Mouse (Mus musculus) olfactory bulb, adult 2 months (tissue): Measurements from ENCODE around the gene Pacsin3. TPM values are rescaled to one million over a fixed set of nuclear protein-coding genes. Genes with fewer than 3 reads are reported as not detected.
A peak's percentile ranks its signal among the peaks of the same experiment; 100 is the strongest.
"Not testable (repeated sequence)": the region's sequence is repeated elsewhere in the genome, so short reads cannot be mapped to it uniquely, and the experiment has no call there.

ENCODE experiments used
- H3K27ac ChIP-seq: fragments of 200-500 bp; 2 replicates; pipeline ENCODE4 v1.5.1; 2012; ENCODE audit warnings: low read depth, low read length; ENCODE audit not compliant: insufficient read depth
- H3K4me1 ChIP-seq: fragments of 200-500 bp; 2 replicates; pipeline ENCODE4 v1.6.1; 2012; ENCODE audit warnings: low read length; ENCODE audit not compliant: control insufficient read depth, insufficient read depth
- H3K4me3 ChIP-seq: fragments of 200-500 bp; 2 replicates; pipeline ENCODE4 v1.5.1; 2012; ENCODE audit warnings: mild to moderate bottlenecking, low read depth, low read length, moderate library complexity; ENCODE audit not compliant: insufficient read depth
- CTCF ChIP-seq: fragments of 200-500 bp; IDR thresholded peaks from 2 replicates; pipeline ENCODE4 v1.5.1; 2012; ENCODE audit warnings: low read depth, mild to moderate bottlenecking, low read length, moderate library complexity; ENCODE audit not compliant: insufficient read depth
- POLR2A ChIP-seq: fragments of 200-500 bp; IDR thresholded peaks from 2 replicates; pipeline ENCODE4 v1.6.1; 2012; ENCODE audit warnings: mild to moderate bottlenecking, low read depth, low read length, moderate library complexity; ENCODE audit not compliant: insufficient read depth
- WGBS: fragments of 180-500 bp; shearing (Covaris S2); methylation state at CpG from one replicate; pipeline ENCODE4 v1.1.7; 2018; 5-methylcytosine and 5-hydroxymethylcytosine counted together
- polyA plus RNA-seq: library from polyadenylated mRNA; stranded (reverse); fragments of >200 nt; gene quantifications from 2 replicates; pipeline ENCODE4 v1.2.4, GENCODE M21; 2012; ENCODE audit warnings: low replicate concordance; ENCODE audit not compliant: missing spikeins, insufficient read depth, insufficient read length

Gene Pacsin3
- not detected in 2 replicates for polyA plus RNA-seq

GRCm38 (mm10) chr2:91255661-91256150 lies at the start of gene Pacsin3:
Pacsin3 (plus strand) TSS chr2:91255954.
- Histone ChIP-seq H3K4me1 (peaks cover 18% of the 10 kb centered on the region), H3K4me3 (peak within 1 kb of the TSS; percentile 53), H3K27ac (no peak within 1 kb of the TSS)
- WGBS, result 4% methylated on average over 27 of the region's 27 CpGs
- no peak for TF ChIP-seq POLR2A
- no peak for TF ChIP-seq CTCF

GRCm38 (mm10) chr2:91206254-91206775 lies 49.4 kb upstream of the Pacsin3 start:
- Histone ChIP-seq H3K27ac (no peak overlapping the region), H3K4me1 (peaks cover 3% of the 10 kb centered on the region; the same call in 1 of the 2 replicates), H3K4me3 (no peak overlapping the region)
- no peak for TF ChIP-seq POLR2A
- no peak for TF ChIP-seq CTCF
- WGBS, result 89% methylated on average over 9 of the region's 9 CpGs

GRCm38 (mm10) chr2:91213311-91213710 lies 42.4 kb upstream of the Pacsin3 start:
- H3K27ac ChIP-seq, result no peak overlapping the region
- TF ChIP-seq POLR2A (no peak), CTCF (no peak)
- H3K4me1 ChIP-seq, result no peaks in the 10 kb centered on the region
- H3K4me3 ChIP-seq, result no peak overlapping the region

GRCm38 (mm10) chr2:91217032-91217431 lies 38.7 kb upstream of the Pacsin3 start:
- H3K4me3 ChIP-seq, result no peak overlapping the region
- 41% methylated on average over 4 of the region's 4 CpGs for WGBS
- H3K27ac ChIP-seq, result no peak overlapping the region
- TF ChIP-seq POLR2A, result no peak
- no peak for TF ChIP-seq CTCF
- no peaks in the 10 kb centered on the region for H3K4me1 ChIP-seq

DNA sequence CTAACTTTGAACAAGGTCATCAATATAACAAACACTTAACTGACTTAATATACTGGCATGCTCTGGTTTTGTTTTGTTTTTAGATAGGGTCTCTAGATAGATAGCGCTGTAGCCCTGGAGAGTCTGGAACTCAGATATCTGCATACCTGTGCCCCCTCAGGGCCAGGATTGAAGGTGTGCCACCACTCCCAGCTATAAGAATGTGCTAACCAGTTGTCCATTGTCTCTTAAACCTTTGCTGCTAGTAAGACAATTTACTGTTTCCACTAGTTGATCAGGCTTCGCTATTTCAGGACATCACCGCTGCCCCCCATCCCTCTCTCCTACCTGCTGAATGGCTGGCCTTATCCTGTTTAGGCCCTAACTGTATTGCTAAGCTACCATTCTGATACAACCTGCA lies 35.3 kb upstream of the Pacsin3 start:
- Histone ChIP-seq H3K4me3 (no peak overlapping the region), H3K4me1 (no peaks in the 10 kb centered on the region), H3K27ac (no peak overlapping the region)
- no peak for TF ChIP-seq POLR2A
- TF ChIP-seq CTCF, result no peak
- WGBS, result 98% methylated on average over 3 of the region's 3 CpGs

- Histone ChIP-seq H3K27ac (no peak overlapping the region), H3K4me1 (no peaks in the 10 kb centered on the region), H3K4me3 (no peak overlapping the region)
- TF ChIP-seq POLR2A, result no peak
- TF ChIP-seq CTCF, result no peak
- 86% methylated on average over 2 of the region's 2 CpGs for WGBS
Measured at GRCm38 (mm10) chr2:91223614-91224013, 32.1 kb upstream of the Pacsin3 start.

DNA sequence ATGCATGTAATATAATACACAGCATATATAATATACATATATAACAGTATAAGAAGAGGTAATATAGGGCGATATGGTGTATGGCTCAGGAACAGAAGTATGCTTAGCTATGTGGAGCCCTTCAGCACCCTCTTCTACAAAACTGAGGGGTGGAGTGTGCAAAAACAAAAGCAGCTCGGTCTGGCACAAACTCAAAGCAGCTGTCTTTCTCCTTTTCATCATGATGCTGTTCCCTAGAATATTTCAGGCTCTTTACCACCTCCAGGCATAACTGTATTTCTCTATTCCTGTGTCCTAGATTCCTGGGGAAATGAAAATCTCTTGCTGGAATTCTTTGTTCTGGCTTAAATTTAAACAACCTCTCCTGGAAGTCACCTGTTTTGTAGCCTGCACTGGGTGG lies 26.0 kb upstream of the Pacsin3 start:
- no peak overlapping the region for H3K27ac ChIP-seq
- 76% methylated on average over 2 of the region's 2 CpGs for WGBS
- H3K4me3 ChIP-seq, result no peak overlapping the region
- TF ChIP-seq CTCF (no peak), POLR2A (no peak)
- H3K4me1 ChIP-seq, result no peaks in the 10 kb centered on the region

DNA sequence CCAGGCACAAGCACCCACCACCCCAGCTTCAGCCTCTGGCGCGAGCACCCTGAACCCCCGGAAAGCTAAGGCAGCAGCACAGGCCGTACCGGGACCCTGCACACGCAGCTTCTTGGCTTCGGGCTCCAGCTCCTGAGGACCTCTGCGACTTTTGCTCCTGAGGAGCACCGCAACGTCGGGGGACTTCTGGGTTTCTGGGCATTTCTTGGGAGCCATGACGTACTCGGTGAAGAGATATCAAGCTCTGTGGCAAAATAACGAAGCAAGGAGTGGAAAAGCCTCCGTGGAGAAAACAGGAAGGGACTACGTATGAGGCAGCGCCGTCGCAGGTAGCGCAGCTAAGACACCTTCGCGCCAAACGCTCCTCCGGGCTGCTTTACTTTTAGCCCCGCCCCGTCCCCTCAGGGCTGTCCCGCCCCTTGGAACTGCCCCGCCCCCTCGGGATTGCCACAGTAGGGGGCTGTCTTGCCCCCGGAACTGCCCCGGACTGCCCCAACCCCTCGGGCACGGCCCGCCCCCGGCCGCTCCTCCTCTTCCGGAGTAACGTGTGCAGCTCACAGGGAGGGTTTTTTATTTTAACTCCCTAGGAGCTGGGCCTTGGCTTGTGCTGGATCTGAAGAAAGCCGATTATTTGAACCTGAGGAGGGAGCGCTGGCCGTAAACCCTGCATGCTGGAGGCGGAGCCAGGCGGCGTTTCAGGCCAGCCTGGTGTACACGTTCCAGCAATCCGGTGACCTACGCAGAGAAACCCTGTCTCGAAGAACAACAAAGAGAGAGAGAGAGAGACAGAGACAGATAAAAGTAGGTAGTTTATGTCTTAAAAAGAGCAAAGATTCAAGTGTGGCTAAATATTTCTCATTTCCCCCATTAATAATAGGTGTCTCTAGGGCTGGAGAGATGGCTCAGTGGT lies 18.9 kb upstream of the Pacsin3 start, which contains the start of gene Ddb2:
Ddb2 (minus strand) TSS at position 382 of the 910 bp plus-strand sequence.
- 1% methylated on average over 48 of the region's 48 CpGs for WGBS
- TF ChIP-seq CTCF (no peak), POLR2A (peak; percentile 30; the same call in 1 of the 2 replicates)
- Histone ChIP-seq H3K4me1 (peaks cover 3% of the 10 kb centered on the region; the same call in 1 of the 2 replicates), H3K27ac (peak within 1 kb of the TSS; percentile 92), H3K4me3 (peak within 1 kb of the TSS; percentile 67)

DNA sequence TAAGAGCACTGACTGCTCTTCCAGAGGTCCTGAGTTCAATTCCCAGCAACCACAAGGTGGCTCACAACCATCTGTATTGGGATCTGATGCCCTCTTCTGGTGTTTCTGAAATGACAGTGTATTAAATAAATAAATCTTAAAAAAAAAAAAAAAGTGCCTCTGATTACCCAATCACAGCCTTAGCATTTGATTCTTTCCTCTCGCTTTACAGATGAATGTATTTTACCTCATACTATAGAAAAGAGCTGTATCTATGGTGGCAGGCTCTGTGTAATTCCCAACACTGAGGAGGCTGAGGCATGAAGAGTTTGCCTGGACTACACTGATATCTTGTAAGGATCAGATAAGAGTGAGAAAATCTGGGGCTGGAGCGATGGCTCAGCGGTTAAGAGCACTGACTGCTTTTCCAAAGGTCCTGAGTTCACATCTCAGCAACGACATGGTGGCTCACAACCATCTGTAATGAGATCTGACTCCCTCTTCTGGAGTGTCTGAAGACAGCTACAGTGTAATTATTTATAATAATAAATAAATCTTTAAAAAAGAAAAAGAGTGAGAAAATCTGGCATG lies 18.2 kb upstream of the Pacsin3 start:
- Histone ChIP-seq H3K27ac (peak overlapping the region; percentile 92), H3K4me3 (peak overlapping the region; percentile 67)
- WGBS, result 12% methylated on average over 4 of the region's 4 CpGs
- H3K4me1 ChIP-seq, result not testable (repeated sequence)
